Mouse (Mus musculus) right cerebral cortex, postnatal 14 days (tissue): Measurements from ENCODE around the gene Pou3f1.
A peak's percentile ranks its signal among the peaks of the same experiment; 100 is the strongest.
"Not testable (repeated sequence)": the region's sequence is repeated elsewhere in the genome, so short reads cannot be mapped to it uniquely, and the experiment has no call there.

ENCODE experiments used
- DNase-seq: peaks from one replicate; pipeline ENCODE4 v3.0.0; 2022

Pou3f1 gene

DNA sequence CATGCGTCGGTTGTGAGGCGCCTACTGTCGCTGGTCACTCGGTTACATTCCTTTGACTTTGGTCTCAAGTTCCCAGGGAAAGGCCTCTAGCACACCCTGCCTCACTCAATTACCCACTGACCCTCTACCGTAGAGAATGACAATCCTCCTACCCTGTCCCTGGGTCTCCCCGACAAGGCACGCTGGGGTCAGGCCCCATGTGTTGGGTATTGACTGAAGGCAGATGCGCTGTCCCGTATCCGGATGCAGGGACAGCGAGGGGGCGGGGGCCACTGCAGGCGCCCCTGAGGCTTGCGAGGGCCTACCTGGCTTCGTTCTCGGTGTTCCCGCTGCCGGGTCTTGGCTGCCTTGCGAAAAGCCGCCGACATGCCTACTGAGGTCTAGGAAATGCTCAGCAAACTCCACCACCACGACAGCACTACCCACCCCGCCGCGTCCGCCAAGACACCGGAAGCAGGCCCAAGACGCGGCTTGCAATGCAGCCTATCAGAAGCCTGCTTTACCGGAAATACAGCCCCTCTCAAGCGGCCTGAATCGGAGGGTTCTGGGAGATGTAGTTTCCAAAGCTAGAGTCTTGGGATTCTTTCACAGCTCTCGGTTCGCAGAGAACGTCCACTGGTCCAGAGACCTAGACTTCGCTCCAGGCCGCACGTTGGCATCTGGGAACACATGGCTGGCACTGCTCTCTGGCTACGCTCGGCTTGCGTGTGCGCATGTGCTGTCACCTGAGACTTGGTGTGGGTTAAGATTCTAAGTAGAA is 36.7 kb downstream of the Pou3f1 start, which contains the start of gene Utp11:
Gene Utp11 (minus strand): TSS at position 466 of the 760 bp plus-strand sequence.
- peak; percentile 80 for DNase-seq

DNA sequence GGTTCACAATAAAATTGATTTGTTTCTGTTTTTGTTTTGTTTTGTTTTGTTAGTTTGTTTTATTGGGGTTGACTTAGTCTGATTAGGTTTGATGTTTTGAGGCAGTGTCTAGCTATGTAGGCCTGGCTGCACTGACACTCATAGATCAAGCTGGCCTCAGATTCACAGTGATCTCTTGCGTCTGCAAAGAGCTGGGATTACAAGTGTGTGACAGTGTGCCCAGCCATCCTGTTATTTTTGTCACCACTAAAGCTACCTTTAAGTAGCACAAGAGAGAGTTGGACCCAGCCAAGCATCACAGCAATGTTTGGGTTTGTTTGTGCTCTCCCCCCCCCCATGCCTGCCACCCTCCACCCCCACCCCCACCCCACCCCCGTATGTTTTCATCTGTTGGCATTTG is 38.0 kb downstream of the Pou3f1 start:
- DNase-seq = no peak

DNA sequence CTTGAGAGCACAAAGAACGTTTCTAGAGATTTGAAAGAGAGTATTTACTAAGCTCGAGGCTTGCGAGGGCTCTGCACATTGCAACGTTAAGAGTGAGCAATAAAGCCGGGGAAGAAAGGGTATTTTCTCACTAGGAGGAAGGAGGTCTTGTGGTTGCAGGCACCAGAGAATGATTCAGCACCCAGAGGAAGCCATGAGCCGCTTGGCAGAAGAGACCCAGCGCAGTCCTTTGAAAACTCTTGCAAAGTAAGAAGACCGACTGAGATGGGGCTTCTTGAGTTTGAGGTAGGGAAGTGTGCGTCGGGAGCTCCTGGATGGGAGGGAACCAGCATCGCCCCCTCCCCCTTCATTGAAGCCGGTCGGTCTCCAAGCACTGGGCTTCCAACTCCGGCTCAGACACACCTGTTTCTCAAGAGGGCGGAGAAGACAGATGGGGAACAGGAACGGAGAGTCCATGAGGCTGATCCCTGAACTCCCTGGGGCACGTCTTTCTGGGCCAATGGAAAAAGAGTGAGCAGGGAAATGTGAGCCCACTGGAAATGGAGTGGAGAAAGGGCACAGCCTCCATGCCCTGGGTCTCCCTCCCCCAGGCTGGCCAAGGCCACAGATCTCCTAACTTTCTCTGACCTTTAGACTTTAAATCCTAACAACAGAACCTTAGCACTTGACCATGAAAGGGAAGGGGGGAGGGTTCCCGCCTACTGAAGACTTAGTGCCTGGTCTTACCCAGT is 39.3 kb downstream of the Pou3f1 start:
- no peak for DNase-seq

DNA sequence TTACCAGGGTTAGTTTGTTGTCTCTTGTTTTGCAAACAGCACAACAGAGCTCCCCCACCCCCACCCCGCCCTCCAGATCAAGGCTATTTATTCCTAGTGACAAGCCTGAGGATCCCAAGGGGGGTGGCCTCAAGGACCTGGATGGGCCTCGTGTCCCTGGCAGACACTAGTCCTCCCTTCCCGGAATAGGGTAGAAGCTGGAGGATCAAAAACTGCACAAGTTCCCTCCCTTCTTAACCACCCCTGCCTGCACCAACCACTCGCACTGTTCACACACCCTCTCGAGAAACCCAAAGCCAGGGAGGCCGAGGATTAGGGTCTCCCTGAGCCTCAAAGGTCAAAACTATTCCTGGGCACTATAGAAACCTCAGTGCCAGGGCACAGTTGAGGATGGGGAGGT is 43.2 kb downstream of the Pou3f1 start:
- DNase-seq = no peak

DNA sequence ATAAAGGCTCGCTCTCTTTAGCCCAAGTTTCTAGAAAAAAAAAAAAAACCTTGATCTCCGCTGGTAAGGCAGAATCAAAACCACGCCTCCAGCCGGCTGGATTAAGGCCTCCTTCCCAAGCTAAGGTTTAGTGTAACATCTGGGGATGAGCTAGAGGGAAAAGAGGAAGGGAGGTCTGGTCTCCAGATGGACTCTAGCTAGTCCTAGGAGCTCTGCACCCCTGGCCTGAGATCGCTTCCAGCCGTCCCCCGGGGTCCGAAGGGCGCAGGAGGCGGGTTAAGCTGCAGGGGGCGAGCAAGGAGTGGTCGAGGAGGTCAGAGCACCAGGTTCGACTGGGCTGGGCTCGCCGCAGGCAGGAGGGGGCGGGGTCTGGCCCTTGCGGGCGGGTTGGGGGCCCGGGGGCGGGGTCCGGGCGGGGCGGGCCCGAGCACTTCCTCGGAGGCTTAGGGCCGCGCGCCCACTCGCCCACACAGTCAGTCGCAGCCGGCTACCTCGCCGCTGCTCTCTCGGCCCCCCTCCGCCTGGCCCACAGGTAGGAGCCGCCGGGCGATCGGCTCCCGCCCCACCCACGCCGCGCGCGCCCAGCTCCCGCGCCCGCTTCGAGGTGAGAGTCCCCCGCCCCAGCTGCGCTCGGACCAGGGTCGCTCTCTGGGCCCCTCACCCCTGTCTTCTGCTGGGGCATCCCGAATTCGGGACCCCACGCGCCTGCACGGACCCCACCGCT is 43.8 kb downstream of the Pou3f1 start, which contains the start of gene Fhl3:
Gene Fhl3 (plus strand): TSS at position 454 of the 724 bp plus-strand sequence.
- DNase-seq = no peak

DNA sequence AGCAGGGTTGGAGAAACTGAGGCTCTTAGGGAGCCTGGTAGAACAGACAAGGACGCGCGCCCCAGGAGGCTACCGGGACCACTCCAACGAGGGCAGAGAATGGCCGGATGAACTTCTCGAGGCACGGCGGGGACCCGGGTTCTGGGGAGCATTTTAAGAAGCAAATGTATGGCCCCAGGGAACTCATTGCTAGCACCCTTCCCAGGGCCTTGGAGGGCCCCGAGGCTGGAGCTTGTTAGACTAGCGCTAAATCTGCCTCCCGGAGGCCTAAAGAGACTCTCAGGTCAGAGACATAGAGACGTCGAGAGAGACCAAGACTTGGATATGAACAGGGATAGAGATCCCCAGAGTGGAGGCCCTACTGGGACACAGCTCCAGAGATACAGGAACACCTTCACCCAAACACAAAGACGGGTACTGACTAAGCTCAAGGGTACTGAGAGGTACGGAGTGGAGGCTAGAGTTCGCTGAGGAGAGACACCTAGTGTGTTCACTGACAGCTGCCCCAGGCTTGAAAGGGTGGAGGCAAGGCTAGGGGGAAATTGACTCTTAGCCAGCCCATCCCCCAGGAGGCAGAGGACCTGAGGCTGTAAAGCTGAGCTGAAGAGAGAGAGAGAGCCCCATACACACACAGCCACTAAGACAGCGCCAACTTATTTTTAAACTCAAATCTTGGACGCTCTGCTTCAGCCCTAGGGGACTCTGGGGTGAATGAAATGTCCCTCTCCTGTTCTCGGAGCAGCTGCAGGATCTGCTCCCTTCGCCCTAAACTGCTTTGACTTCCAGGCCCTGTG is 44.6 kb downstream of the Pou3f1 start:
- no peak for DNase-seq

DNA sequence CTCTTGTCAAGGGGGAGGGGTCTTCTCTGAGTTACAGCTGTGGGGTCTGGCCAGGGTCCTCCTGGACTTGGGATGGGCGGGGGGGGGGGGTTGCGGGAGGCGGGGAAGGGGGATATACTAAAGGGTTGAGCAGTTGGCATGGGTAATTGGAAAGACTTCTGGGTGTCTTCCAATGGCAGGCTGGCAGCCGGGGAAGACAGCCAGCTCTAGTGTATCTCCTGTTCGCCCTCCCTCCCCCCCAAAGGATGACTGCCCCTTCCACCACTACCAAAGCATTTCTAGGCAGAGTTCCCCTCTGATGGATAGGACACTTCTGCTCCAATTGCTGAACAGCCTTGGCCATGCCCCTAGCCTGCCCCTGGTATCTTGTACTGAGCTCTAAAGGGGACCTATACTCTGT is 45.3 kb downstream of the Pou3f1 start:
- DNase-seq = no peak

DNA sequence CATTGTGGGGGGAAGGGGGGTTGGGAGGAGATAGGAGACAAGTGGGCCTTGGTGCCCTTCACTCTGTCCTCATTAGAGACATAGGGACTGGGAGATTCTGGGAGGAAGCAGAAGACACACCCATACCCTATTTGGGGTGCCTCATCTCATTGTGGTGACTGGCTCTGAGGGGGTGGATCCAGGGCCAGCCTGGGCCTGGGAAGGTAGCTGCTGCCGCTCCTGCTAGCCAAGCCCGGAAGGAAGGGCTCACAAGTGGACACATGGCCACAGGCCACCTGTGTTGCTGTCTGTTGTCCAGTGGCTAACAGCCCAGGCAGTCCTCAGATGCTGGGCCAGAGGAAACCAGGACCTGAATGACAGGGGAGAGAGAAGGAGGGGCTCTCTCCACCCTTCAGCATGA is 46.8 kb downstream of the Pou3f1 start:
- DNase-seq = no peak

DNA sequence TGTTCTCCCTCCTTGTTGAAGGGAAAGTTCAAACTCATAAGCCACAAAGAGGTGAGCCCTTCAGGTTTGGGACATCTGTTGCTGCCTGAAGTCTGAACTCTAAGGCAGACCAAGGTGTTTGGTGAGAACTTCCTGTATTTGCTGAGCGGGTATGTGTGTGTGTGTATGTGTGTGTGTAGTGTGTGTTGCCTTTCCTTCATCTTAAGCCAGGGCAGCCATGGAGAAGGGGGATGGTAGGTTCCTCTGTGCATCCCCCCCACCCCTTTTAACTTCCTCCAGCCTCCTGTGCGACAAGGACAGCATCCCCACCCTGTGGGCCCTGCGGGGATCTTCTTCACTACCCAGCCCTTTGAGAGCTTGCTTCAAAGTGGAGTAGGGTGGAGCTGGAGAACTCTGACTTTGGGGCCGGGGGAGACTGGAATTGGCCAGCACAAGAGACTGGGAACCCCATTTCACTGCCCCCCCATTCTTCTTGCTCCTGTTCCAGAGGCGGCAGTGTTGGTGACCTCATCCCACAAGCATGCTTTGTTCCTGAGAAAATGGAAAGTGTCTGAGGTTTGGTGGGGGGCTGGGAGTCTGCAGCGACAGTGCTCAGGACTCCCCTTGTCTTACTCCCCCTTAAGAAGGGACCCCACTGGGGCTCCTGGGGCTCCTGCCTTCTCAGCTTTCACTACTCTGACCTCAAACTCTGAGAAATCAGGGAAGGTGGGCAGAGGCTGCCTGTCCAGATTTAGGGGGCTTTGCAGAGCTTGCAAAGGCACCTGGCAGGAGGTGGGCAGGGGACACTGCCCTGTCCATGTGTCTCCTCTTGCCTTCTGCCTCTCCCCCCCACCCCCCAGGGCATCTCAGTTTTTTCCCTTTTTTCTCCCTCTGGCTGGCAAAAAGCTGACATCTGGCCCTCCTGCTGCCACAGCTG is 47.5 kb downstream of the Pou3f1 start:
- DNase-seq = no peak

DNA sequence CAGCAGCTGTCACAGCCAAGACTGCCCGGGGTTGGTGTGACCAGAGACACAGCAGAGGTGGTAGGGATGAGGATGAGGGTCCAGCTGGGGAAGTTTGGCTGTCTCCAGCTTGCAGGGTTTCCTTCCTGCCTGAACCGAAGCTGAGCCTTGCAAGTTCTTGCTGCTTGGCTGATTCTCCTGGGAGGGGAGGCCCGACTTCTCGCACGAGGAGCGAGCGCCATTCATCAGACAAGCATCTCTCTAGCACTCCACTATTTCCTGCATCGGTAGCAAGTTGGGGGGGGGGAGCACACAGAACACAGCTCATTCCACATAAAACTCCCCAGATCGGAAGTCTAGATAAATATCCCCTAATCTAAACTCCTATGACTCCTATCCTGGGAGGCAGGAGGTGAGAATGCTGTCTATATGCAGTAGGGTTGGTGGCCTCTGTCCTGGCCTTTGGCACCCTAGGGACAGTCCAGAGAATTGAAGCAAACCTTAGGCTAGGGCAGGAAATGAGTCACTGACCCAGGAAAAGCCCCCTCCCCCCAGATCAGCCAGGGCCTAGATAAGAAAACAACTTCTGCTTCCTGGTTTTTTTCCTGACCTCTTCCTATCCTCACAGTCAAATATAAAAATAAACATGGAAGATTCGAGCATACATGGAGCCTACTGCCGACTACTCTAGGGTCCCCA is 48.3 kb downstream of the Pou3f1 start:
- DNase-seq = no peak

DNA sequence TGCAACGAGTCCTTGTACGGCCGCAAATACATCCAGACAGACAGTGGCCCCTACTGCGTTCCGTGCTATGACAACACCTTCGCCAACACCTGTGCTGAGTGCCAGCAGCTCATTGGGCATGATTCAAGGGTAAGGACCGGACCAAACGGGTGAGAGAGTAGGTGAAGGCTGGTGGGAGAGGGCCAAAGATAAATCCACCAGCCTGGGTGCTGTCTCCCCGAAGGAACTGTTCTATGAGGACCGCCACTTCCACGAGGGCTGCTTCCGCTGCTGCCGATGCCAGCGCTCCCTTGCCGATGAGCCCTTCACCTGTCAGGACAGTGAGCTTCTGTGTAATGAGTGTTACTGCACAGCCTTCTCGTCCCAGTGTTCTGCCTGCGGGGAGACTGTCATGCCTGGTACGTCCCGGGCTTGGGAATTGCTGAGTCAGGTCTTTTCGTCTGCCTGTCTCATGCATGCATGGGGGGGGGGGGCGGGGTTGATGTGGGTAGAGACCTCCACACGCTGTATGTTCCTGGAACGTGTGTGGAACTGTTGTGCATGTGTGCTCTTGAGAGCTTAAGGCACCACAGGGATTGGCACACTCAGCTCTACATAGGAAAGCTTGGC is 49.2 kb downstream of the Pou3f1 start:
- no peak for DNase-seq

DNA sequence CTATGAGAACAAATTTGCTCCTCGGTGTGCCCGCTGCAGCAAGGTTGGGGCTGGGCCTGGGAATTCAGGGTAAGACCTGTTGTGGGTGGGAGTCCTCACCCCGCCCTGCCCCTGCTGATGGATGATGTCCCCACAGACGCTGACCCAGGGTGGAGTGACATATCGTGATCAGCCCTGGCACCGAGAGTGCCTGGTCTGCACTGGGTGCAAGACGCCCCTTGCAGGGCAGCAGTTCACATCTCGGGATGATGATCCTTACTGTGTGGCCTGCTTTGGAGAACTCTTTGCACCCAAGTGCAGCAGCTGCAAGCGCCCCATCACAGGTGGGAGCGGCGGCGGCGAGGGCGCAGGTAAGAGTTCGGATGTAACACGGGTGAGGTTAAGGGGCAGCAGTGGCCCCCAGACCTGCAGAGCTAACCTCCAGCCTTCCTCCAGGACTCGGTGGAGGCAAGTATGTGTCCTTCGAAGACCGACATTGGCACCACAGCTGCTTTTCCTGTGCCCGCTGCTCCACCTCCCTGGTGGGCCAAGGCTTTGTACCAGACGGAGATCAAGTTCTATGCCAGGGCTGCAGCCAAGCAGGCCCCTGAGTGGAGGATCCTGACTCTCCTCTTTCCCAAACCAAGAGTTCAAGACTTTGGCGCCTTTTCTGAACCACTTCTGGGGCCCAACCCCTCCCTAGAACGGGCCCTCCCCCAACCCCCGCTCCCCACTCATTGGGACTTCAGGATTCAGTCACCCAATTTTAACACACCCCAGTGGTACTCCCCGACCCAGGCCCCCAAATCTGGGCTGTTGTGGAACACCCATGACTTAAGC is 51.0 kb downstream of the Pou3f1 start:
- DNase-seq = not testable (repeated sequence)

DNA sequence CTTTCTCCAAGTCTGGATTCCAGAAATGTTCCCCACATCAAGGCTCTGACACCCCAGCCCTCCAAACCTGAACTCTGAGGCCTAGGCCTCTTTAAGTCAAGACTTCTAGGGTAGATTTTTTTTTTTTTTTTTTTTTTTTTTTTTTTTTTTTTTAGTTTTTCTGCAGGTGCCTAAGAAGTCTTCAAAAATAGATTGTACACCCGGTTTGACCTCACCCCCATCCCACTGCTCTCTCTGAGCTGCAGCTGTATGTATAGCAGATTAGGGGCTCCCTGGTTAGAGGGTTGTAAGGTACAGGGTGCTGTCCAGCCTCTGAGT is 51.6 kb downstream of the Pou3f1 start:
- DNase-seq = not testable (repeated sequence)

DNA sequence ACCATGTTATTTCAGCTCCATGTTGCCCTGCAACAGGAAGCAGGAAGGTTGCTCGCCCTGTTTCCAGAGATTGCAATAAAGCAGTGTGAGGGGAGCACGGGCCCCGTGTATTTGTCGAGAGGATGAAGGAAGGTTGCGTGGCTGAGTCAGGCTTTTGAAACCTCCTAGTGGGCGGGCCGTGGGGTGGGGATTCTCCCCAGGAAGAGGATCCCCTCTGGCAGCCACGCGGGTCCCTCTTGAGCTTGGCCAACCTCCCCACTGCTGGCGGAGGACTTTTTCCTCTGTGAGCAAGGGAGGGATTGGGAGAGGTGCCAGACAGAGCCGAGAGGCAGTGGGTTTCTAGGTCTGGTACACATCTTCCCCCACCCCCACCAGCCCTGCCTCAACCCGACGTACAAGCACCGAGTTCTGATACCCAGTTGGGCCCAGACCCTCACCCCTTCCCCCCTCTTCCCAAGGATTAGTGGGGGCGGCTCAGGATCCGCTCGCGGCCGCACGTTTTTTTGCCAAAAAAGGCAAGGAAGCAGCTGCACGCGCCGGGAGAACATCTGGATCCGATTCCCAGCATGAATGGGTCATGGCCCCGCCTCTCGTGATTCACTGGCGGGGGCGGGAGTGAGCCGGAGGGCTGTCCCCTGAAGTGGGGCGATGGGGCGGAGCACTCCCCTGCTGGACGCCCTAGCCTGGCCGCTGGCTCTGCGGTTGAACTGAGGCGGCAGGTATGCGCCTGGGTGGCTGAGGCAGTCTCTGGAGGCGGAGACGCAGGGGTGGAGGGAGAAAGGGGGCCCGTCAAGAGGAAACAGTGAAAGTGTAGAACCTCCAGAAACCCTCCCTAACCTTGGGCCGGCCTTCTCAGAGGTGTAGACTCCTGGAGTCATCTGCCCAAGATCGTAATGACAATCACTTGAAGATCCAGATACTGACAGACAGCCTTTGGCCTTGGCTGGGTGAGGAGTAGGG is 52.2 kb downstream of the Pou3f1 start:
- DNase-seq = peak; percentile 72

DNA sequence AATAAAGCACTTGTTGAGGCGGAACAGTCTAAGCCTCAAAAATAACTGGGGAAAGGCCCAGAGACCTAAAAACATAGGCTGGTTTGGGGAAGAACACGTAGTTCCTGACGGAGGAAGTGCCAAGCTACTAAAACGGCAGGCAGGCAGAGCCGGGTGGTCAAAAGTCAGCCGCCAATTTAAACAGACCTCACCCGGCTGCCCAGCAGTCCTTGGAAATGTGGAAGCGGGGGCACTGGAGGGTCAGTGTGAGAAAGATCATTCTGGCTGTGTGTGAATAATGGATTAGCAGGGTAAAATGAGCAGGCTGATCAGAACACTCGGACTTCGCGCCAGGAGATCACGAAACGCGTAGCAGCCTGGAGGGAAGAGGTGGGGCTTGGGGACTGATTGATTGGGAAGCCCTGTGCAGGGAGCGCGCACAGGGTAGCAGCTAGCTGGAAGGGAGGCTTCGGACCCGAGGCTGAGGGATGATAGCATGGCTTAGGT is 53.4 kb downstream of the Pou3f1 start:
- no peak for DNase-seq
